Mouse (Mus musculus) bone marrow, adult 2 months (tissue): Measurements from ENCODE around the gene Fam83f. TPM values are rescaled to one million over a fixed set of nuclear protein-coding genes. Genes with fewer than 3 reads are reported as not detected.

Source experiments
- H3K27ac ChIP-seq: fragments of 200-500 bp; 2 replicates; pipeline ENCODE4 v1.5.1; 2012; ENCODE audit warnings: low read depth, mild to moderate bottlenecking, control low read depth, inconsistent platforms, low read length; ENCODE audit not compliant: control insufficient read depth, poor library complexity, insufficient read depth
- H3K4me1 ChIP-seq: fragments of 200-500 bp; 2 replicates; pipeline ENCODE4 v1.6.1; 2011; ENCODE audit warnings: low read length; ENCODE audit not compliant: control insufficient read depth, insufficient read depth
- H3K4me3 ChIP-seq: fragments of 200-500 bp; replicated peaks from 2 replicates; pipeline ENCODE3; 2011; ENCODE audit warnings: mild to moderate bottlenecking, low read depth, low read length, control low read depth; ENCODE audit not compliant: control insufficient read depth
- CTCF ChIP-seq: fragments of 200-500 bp; IDR thresholded peaks from 2 replicates; pipeline ENCODE4 v1.5.1; 2011; ENCODE audit warnings: low read length, control low read depth; ENCODE audit not compliant: control insufficient read depth, insufficient read depth
- POLR2A ChIP-seq: fragments of 200-500 bp; IDR thresholded peaks from 2 replicates; pipeline ENCODE4 v1.6.1; 2011; ENCODE audit warnings: low read depth, mild to moderate bottlenecking, control low read depth, low read length, borderline replicate concordance; ENCODE audit not compliant: control insufficient read depth
- WGBS: fragments of 180-500 bp; shearing (Covaris S2); methylation state at CpG from one replicate; pipeline ENCODE4 v1.1.7; 2018; 5-methylcytosine and 5-hydroxymethylcytosine counted together
- polyA plus RNA-seq: library from polyadenylated mRNA; stranded (reverse); fragments of >200 nt; gene quantifications from 2 replicates; pipeline ENCODE4 v1.2.4, GENCODE M21; 2011; ENCODE audit warnings: low replicate concordance; ENCODE audit not compliant: missing spikeins, insufficient read depth, insufficient read length

The Fam83f gene
- polyA plus RNA-seq, 1 experiment: not detected

DNA sequence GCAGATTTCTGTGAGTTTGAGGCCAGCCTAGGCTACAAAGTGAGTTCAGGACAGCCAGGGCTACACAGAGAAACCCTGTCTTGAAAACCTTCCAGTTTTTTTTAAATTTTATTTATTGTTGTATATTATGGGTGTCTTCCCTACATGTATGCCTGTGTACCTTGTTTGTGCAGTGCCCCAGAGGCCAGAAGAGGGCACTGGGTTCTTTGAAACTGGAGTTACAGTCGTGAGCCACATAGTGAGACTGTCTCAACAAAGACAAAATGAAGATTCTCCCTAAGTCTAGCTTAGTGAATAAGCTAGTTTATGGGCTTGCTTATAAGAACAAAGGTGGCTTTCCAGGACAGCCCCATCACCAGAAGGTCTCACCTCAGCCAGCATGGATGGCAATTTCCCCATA lies 64.9 kb downstream of the Fam83f start:
- no peak overlapping the region for H3K4me3 ChIP-seq
- WGBS: 41% methylated on average over 1 of the region's 1 CpGs
- no peak overlapping the region for H3K27ac ChIP-seq
- peaks cover 5% of the 10 kb centered on the region for H3K4me1 ChIP-seq
- TF ChIP-seq CTCF: peak; percentile 31; the same call in 1 of the 2 replicates
- TF ChIP-seq POLR2A: no peak

DNA sequence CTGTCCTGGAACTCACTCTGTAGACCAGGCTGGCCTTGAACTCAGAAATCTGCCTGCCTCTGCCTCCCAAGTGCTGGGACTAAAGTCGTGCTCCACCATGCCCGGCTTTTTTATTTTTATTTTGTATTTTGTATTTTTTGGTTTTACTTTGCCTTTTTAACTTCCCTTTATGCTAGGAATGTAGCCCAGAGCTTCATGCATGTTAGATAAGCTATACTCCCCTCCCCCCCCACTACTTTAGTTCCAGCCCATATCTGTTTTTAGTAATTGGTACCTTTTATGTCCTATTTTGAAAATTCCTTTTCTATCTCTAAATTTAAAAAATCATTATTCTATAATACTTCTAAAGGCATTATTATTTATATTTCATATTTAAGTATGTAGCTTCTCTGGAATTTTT lies 66.6 kb downstream of the Fam83f start:
- no peak overlapping the region for H3K27ac ChIP-seq

DNA sequence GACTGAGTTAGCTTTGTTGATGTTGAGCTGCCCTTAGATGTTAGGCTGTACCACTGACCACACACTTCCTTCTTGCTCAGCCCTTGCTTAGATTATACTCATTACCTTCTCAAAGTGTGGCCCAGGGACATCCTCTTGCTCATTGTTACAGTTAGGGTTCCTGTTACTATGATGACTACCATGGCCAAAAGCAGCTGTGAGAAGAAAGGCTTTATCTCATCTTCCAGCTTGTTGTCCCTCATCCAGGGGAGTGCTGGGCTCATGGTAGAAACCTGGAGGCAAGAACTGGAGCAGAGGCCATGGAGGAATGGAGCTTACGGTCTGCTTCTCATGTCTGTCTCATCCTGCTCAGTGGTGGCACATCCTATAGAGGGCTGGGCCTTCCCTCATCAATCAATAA lies 68.3 kb downstream of the Fam83f start:
- Histone ChIP-seq H3K27ac (peak overlapping the region; percentile 53; the same call in 1 of the 2 replicates), H3K4me1 (peaks cover 11% of the 10 kb centered on the region), H3K4me3 (no peak overlapping the region)
- TF ChIP-seq CTCF (no peak), POLR2A (no peak)
- WGBS: 91% methylated on average over 1 of the region's 1 CpGs

More for the DNA sequence above, 66.6 kb downstream of the Fam83f start:
- H3K4me1 ChIP-seq: peaks cover 9% of the 10 kb centered on the region
- TF ChIP-seq POLR2A (no peak), CTCF (no peak)
- no peak overlapping the region for H3K4me3 ChIP-seq
- 56% methylated on average over 2 of the region's 2 CpGs for WGBS

DNA sequence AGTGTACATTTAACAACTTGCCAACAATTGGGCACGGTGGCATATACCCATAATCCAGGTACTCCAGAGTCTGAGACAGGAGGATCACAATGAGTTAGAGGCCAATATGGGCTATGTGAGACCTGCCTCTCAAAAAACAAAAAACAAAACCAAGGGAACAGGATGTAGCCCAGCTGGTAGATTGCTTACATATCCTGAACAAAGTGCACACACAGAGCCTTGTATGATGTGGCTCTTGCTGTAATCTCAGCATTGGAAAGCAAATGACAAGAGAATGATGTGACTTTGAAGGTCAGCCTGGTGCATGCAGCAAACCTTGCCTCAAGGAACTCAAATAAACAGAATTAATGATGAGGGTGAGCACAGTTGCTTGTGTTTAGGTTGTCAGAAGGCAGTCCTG lies 70.2 kb downstream of the Fam83f start:
- Histone ChIP-seq H3K4me3 (no peak overlapping the region), H3K27ac (no peak overlapping the region), H3K4me1 (peaks cover 10% of the 10 kb centered on the region)
- WGBS: 77% methylated on average over 1 of the region's 1 CpGs
- TF ChIP-seq POLR2A (no peak), CTCF (no peak)

DNA sequence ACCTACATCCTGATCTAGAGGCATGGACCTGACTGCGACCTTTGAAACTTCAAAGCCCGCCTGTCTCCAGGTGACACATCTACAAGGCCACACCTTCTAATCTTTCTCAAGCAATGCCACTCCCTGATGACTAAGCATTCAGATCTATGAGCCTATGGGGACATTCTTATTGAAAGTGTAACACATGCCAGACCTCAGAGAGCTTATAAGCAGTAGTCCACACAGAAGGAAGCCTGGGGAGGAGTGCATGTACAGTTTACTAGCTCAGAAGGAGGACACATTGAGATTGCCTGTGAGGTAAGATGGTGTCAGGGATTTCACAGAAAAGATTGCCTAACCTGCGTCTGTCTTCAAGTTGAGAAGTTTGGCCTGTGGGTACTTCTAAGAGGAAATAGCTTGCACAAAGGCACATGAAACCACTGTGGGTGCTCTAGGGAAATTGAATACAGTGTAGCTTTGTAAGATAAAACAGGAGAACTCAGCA lies 71.4 kb downstream of the Fam83f start:
- WGBS: 31% methylated on average over 3 of the region's 3 CpGs
- H3K4me1 ChIP-seq: peaks cover 10% of the 10 kb centered on the region
- H3K27ac ChIP-seq: peak overlapping the region; percentile 78; the same call in 1 of the 2 replicates
- TF ChIP-seq CTCF: no peak
- TF ChIP-seq POLR2A: no peak
- no peak overlapping the region for H3K4me3 ChIP-seq

DNA sequence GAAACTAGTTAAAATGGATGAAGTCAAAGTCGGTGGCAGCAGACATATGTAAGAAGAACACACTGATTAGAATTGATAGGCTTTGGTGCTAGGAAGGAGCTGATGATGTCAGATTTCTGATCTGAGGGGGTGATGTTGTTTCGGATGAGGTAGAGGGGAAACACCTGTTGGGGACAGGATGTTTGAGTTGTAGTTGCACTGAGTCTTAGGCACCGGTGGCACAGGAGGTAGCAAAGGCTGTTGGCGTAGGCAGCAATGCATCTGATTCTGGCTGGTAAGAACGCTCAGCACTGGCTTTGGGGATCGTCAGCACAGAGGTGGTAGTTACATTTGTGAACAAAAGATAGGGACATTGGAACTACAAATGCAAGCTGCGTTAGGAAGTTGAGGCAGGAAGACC lies 72.0 kb downstream of the Fam83f start:
- peaks cover 10% of the 10 kb centered on the region for H3K4me1 ChIP-seq
- H3K27ac ChIP-seq: peak overlapping the region; percentile 20; the same call in 1 of the 2 replicates
- 24% methylated on average over 7 of the region's 7 CpGs for WGBS
- no peak overlapping the region for H3K4me3 ChIP-seq
- TF ChIP-seq POLR2A (no peak), CTCF (no peak)

DNA sequence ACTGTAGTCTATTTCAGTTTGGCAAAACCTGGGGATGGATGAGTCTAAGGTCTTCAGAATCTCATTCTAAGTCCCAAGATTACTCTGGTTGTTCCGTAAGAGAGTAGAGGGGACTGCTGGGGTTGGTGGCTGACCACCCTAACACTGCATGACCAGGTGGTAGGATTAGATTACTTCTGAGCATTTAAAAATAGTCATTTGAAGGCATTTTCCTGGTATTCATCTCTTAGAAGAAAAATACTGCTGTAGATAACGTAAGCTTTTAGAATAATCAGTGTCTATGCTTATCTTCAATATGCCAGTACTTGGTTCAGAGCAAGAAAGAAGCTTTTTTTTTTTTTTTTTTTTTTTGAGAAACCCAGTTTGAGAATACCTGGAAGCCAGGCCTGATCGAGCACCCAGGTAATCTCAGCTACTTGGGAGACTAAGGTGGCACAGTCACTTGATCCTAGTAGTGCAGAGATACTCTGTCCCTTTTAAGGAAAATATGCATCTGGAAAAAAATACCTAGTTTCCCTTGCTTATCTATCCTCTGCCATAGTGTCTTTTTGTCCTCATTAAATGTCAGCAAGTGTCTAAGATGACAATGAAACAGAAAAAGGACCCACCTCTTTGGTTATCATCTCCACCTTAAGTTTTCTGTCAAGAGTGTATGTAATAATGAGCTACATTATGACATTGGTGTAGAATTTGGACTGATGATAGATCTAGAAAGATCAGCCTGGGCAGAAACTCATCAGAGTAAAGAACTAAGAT lies 73.2 kb downstream of the Fam83f start:
- no peak overlapping the region for H3K4me3 ChIP-seq
- H3K27ac ChIP-seq: no peak overlapping the region
- no peak for TF ChIP-seq CTCF
- no peak for TF ChIP-seq POLR2A
- 63% methylated on average over 3 of the region's 3 CpGs for WGBS
- H3K4me1 ChIP-seq: peaks cover 8% of the 10 kb centered on the region

DNA sequence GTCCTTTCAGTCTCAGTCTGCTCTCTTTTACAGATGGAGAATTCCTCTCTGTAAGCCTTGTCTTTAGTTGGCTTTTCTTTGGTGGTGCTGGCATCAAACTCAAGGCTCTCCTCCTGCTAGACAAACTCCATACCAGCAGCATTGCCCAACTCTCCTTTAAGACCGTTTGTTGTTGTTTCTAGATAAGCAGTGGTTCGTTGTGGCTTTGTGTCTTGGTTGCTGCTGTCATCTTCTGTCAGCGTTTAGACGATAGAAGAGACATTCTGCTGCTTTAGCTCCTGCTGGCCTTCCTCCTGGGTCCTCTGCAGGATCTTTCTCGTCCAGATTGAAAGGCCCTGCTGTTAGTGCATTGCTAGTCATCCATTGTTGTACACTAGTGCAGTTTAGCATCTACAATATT lies 77.3 kb downstream of the Fam83f start:
- TF ChIP-seq POLR2A (no peak), CTCF (no peak)
- H3K4me3 ChIP-seq: no peak overlapping the region
- WGBS: 23% methylated on average over 5 of the region's 5 CpGs
- H3K27ac ChIP-seq: no peak overlapping the region
- no peaks in the 10 kb centered on the region; the same call in 1 of the 2 replicates for H3K4me1 ChIP-seq

Other genes with a start within 250 kb of the Fam83f start
- gene Enthd1, start 106.7 kb upstream of the Fam83f start, polyA plus RNA-seq: 0.72 TPM in 1 of 2 replicates, not detected in the other
- gene Grap2, start 99.3 kb upstream of the Fam83f start, polyA plus RNA-seq: 36.0 and 52.0 TPM in 2 replicates
- gene Tnrc6b, start 39.5 kb downstream of the Fam83f start, polyA plus RNA-seq: 29.2 and 65.3 TPM in 2 replicates